ENCODE assay signal across 16 mouse cellular contexts in the genomic region with DNA sequence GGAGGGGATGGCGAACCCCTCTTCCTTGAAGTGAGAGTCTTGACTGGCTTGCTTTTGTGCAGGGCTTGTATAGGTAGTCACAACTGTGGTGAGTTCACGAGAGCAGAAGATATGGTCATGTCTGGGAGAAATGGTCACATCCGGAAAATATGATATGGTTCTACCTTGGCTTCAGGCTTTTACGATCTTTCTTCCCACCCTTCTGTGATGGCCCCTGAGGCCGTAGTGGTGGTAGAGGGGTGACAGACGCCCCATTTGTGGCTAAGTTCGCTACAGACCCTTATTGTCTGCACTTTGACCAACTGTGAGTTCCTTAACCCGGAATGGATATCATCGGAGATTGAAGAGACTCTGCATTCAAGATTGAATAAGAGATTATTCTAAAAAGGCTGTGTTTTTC.
"Had no signal": no experiment of that assay in that cellular context is flagged by ENCODE, and none has a peak within 500 bp of the region (broad histone marks: within the 10 kb centered on the region; RNA-seq: fewer than 3 reads in every experiment).

No protein-coding gene starts in this region.

- H3K27me3 ChIP-seq: neural tube, embryonic 13.5 days; neural tube, embryonic 15.5 days; stomach, embryonic 15.5 days had no signal

- H3K36me3 ChIP-seq: neural tube, embryonic 13.5 days; neural tube, embryonic 15.5 days; stomach, embryonic 15.5 days had no signal

- H3K9me3 ChIP-seq: neural tube, embryonic 13.5 days; neural tube, embryonic 15.5 days; stomach, embryonic 15.5 days had no signal

- H3K9ac ChIP-seq: neural tube, embryonic 13.5 days; neural tube, embryonic 15.5 days; stomach, embryonic 15.5 days had no signal

- DNase-seq: retina, postnatal 1 day; right cerebral cortex, adult 18-20 months; right cerebral cortex, postnatal 14 days; right cerebral cortex, postnatal 25 days; right cerebral cortex, postnatal 4 days; spleen, adult 18-20 months; thymus, adult 18-20 months; thymus, adult 2 months; thymus, postnatal 14 days; thymus, postnatal 25 days; thymus, postnatal 36 days; thymus, postnatal 4 days had no signal

- H3K4me2 ChIP-seq: neural tube, embryonic 13.5 days; neural tube, embryonic 15.5 days; stomach, embryonic 15.5 days had no signal

- H3K4me3 ChIP-seq: neural tube, embryonic 13.5 days; neural tube, embryonic 15.5 days; stomach, embryonic 15.5 days had no signal

- H3K4me1 ChIP-seq: neural tube, embryonic 13.5 days; neural tube, embryonic 15.5 days; stomach, embryonic 15.5 days had no signal

- H3K27ac ChIP-seq: neural tube, embryonic 13.5 days; neural tube, embryonic 15.5 days; stomach, embryonic 15.5 days; stomach, postnatal 0 days had no signal
